Mouse (Mus musculus) ovary, postnatal 10 days (tissue): Measurements from ENCODE around the gene Amz2.
A peak's percentile ranks its signal among the peaks of the same experiment; 100 is the strongest.

Experiments used
- DNase-seq: peaks from one replicate; pipeline ENCODE4 v3.0.0; 2022; ENCODE audit warnings: low spot score

Amz2 gene

DNA sequence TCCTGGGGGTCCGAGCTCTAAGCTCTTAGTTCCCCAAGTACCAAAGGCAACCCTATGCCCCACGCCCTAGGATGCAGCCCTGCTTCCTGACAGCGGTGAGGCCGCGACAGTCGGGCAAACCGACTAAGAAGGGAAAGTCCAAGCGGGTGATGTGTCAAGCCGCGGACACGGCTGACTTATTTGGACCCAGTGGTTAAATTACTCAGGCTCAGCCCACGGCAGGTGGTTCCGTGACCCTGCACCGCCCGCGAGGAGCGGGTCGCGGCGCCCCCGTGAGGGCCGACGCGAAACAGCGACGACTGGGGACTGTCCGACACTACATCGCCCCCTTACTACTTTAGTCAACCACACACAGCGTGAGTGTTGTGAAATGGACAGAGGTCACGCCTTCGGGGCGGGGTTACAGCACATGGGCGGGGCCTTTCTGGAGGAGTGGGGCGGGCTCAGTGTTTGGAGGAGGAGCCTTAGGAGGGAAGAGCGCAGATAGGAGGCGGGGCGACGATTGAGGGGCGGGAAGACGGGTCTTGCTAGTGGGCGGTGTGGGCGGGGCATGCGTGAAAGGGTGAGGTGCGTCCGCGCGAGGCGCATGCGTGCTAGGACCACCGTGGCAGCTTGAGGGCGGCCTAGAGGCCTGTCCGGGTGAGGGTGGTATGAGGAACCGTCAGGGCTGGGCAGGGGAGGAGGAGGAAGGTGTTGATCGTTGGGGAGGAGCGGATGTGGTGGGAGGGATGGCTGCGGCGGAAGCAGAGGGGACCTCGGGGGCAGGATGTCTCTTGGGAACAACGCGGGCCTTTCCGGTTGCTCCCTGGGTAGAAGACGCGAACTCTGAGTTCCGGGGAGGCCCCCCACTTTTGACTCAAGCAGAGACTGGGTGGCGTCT, at the start of gene Amz2:
Gene Amz2, plus strand, starts transcription at position 555 of the 880 bp plus-strand sequence.
- DNase-seq, result peak; percentile 90

- DNase-seq, result no peak
These were observed 49.1 kb upstream of the Amz2 start for GRCm38 (mm10) chr11:109376484-109377143.

GRCm38 (mm10) chr11:109377477-109377876, 48.3 kb upstream of the Amz2 start:
- no peak for DNase-seq

GRCm38 (mm10) chr11:109378051-109378450, 47.7 kb upstream of the Amz2 start:
- no peak for DNase-seq

- DNase-seq, result no peak
These were observed 45.1 kb upstream of the Amz2 start for GRCm38 (mm10) chr11:109380662-109381061.

DNA sequence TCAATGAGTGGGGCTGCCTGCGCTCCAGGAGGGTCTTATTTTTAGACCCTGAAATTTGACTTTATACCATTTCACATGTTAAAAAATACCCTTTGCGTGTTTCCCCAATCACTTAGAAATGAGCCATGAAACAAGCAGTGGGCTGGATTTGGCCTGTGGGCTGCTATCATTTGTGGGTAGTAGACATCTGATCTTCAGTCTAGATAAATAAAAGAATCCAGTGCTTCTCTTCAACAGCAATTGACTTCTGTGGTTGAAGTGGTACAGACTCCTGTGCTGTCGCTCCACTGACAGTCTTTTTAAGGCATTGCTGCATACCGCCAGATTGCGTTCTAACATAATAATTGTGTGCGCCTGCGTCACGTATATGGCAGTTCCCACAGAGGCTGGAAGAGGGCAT, 40.5 kb upstream of the Amz2 start:
- no peak for DNase-seq

GRCm38 (mm10) chr11:109389046-109389445, 36.7 kb upstream of the Amz2 start:
- DNase-seq, result no peak

GRCm38 (mm10) chr11:109391200-109391599, 34.5 kb upstream of the Amz2 start:
- DNase-seq, result no peak

DNA sequence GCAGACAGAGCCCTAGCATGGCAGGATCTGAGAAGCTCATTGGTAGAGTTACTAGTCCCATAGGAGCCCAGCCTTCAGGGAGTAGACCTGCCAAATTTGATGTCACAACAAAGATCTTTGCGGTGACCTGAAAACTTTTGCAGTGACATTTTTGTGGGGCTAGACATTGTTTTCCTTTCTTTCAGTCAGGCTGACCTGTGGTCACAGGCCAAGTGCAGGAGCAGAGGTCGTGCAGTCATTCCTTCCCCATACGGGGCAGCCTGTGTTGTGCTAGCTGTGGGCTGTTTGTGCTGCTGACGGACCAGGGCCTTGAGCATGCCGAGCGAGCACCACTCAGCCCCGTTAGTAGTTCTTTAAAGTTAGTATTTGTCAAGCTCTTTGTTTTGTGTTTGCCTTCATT, 34.0 kb upstream of the Amz2 start:
- DNase-seq, result no peak

DNA sequence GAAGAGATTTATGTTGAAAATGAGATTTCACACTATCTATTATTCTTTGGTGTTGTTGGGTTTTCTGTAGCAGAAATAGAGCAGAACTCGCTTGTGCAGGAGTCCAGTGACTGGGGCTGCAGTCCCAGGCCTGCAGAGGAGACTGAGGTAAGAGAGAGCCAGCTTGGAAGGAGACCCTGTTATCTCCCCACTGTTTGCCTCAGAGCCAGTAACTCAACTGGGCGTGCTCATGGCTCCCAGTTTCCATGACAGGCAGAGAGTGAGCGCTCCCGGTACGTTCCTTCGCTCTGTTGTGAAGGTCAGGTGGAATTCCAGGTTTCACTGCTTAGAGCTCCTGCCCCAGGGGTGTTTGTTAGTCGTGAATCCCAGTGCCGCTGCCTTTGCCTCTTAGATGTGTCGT, 33.1 kb upstream of the Amz2 start:
- no peak for DNase-seq

DNA sequence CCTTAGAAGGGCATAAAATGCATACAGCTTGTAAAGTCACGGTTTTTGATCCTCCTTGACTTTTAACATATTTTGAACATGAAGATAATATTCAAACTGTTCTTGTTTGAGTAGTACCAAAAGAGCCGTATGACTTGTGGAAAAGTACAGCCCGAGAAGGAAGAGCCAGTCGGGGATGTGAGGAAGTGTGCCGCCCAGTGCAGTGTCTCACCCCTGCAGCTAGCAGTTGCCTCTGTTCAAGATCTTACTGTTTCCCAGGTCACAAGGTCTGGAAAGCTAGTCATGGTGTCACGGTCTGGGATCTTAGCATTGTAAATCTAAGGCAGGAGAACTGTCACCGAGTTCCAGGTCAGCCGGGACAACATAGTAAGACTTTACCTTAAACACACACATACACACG, 31.0 kb upstream of the Amz2 start:
- no peak for DNase-seq

- DNase-seq, result no peak
These were observed 30.5 kb upstream of the Amz2 start for GRCm38 (mm10) chr11:109395291-109395690.

GRCm38 (mm10) chr11:109406431-109406830, 19.3 kb upstream of the Amz2 start:
- no peak for DNase-seq

DNA sequence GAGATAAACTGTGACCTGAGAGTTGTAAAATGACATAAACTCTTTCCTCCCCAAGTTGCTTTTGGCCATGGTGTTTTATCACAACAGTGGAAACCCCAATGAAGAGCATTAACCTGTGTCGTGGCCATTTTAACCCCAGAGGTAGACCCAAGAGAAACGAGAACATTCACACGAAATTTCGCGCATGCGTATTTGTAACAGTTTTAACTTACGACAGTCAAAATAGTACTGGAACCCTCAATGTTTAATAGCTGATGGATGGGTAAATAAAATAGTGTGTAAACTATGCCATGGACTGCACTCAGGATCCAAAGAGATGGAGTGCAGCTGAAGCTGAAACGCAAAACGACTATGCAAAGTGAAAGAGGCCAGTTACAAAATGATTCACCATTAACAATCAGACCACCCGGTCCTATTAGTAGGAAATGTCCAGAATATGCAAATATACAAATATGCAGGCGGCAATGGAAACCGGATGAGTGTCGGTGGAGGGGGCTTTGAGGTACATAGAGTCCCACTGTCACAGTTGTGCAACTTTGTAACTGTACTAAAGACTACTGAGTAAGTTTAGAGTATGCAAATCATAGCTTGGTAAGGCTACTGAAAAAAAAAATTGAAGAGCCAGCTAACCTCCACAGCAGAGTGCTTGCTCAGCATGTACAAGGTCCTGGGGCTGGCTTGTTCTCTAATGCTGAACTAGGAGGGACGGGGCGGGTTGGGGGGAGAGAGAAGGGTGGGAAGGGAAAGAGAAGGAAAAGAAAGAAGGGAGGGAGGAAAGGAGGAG, 15.4 kb upstream of the Amz2 start:
- no peak for DNase-seq

DNA sequence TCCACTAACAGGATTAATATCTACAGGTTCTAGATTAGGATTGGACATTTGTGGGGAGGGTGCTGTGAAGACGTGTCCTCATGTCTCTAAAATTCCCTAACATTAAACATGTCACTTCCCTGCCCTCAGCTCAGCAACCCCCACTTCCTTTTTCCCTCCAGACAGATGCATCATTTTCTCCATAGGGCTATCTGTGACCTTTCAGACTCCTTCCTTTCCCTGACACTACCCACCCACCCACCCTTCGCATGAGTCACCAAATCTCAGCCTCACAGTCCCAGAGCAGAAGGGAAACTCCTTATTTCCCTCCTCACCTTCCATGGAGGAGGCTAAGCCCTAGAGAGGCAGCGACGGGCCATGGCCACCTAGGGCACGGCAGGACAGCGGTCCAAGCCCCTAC, 12.1 kb upstream of the Amz2 start, which contains the start of gene 9930022D16Rik:
Gene 9930022D16Rik, plus strand, starts transcription at position 301 of the 400 bp plus-strand sequence.
- DNase-seq, result no peak

- no peak for DNase-seq
These were observed 10.9 kb upstream of the Amz2 start for GRCm38 (mm10) chr11:109414802-109415201.

GRCm38 (mm10) chr11:109416709-109417420, 8.9 kb upstream of the Amz2 start:
- DNase-seq, result no peak

DNA sequence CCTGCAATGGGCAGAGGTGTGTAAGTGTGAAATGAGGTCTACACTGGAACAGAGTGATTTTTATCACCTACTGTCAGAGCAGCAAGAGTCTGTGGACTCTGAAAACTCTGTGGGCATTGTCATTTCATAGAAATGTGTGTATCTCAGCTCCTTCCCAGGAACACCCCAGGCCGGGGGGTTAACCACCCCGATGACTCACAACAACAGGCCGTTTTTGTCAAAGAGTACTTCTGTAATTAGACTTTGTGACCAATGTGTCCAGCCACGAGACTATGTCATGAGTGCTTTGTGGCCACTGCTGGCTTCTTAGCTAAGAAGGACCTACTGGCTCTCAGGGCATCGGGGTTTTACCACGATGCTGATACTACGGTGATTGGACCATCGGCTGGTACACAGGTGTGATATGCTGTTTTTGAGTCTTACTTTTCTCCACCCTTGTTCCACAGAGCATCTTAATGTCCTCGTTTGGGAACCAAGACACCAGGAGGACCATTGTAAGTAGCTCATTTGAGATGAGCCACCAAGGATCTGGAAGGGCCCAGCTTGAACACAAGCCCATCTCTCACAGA, 8.2 kb upstream of the Amz2 start:
- DNase-seq, result no peak

- no peak for DNase-seq
These were observed 6.3 kb upstream of the Amz2 start for GRCm38 (mm10) chr11:109419461-109419860.

DNA sequence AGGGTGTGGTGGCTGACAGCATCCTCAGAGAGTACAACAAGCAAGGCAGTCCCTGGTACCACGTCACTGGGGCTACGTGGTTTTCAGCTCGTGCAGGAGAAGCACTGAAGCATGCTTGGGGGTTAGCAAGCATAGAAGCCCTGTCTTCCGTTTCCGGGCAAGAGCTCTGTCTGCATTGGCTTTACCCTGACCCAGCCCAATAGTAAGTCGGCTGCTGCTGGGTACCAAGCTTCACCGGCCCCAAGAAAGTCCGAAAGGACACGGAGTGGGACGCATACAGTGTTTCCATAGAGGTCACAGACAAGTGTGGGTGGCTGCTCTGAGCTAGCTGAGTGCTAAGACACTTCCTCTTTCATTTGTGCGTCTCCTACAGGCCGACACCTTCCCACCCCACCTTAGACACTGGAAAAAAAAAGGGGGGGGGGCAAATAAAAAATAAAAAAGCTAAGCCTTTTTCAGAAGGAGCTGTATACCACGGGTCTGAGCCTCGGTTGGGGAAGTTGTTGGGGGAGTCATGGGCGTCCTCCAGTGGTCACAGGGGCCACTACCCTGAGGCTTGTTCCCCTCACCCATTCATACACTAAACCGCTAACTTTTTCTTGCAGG, 5.7 kb upstream of the Amz2 start:
- no peak for DNase-seq

DNA sequence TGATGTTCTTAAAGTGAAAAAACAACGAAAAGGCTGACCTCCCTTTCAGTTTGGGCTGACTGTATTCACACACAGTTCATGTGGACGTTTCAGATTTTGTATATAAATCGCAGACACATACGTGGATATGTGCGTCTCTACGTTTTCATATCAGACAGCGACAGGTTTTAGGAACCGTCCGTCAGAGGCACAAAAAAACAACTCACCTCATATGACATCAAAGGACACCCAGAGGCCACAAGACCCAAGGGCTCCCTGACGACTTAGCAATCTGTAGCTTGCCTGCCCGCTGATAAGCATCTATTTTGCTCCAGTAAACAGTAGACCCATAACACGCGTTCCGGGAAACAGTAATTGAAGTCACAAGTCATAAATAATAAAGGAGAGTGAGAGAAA, 5.2 kb upstream of the Amz2 start:
- DNase-seq, result no peak
